Mouse (Mus musculus) thymus, adult 2 months (tissue): Measurements from ENCODE around the gene Lhfp.

Source experiments
- CTCF ChIP-seq: fragments of 200-500 bp; IDR thresholded peaks from 2 replicates; pipeline ENCODE4 v1.5.1; 2012; ENCODE audit warnings: mild to moderate bottlenecking, control low read depth, low read length, moderate library complexity, borderline replicate concordance; ENCODE audit not compliant: control insufficient read depth, poor library complexity, insufficient read depth; ENCODE audit errors: extremely low read depth
- POLR2A ChIP-seq: fragments of 200-500 bp; IDR thresholded peaks from 2 replicates; pipeline ENCODE4 v1.6.1; 2012; ENCODE audit warnings: mild to moderate bottlenecking, low read length, control low read depth, moderate library complexity; ENCODE audit not compliant: control insufficient read depth, poor library complexity, insufficient read depth; ENCODE audit errors: extremely low read depth

GRCm38 (mm10) chr3:53292474-53292873, 251.1 kb downstream of the Lhfp start:
- TF ChIP-seq CTCF (no peak), POLR2A (no peak)
